Mouse (Mus musculus): ENCODE data around the gene Ndufv1. TPM values are rescaled to one million over a fixed set of nuclear protein-coding genes. Genes with fewer than 3 reads are reported as not detected.

Gene Ndufv1
- total and polyA plus RNA-seq, 2 experiments from 2014 or later = 137 to 271 TPM

- peak overlapping the region; percentile 56 for H3K4me3 ChIP-seq (ENCODE audit: low read depth, low read length)
- 18% methylated on average over 17 of the region's 17 CpGs for WGBS
- H3K9ac ChIP-seq (replicated peaks; ENCODE audit: low read length, poor library complexity, severe bottlenecking) = peak overlapping the region; percentile 90
- no peak for TF ChIP-seq CTCF (IDR thresholded peaks at IDR 0.05)
- H3K9me3 ChIP-seq (ENCODE audit: low read length) = no peaks in the 10 kb centered on the region
- H3K27ac ChIP-seq (ENCODE audit: low read depth, low read length) = peak overlapping the region; percentile 93
- no peak for ATAC-seq (ENCODE audit: low FRiP score)
- peak overlapping the region; percentile 64 for H3K4me2 ChIP-seq (ENCODE audit: low read depth, low read length, poor library complexity, severe bottlenecking)
- peaks cover 7% of the 10 kb centered on the region; the same call in 1 of the 2 replicates for H3K4me1 ChIP-seq (ENCODE audit: insufficient read depth, low read length)
- DNase-seq (ENCODE audit: low spot score) = no peak
- H3K27me3 ChIP-seq (ENCODE audit: insufficient read depth, low read length) = no peaks in the 10 kb centered on the region
- peaks cover 4% of the 10 kb centered on the region for H3K36me3 ChIP-seq (ENCODE audit: insufficient read depth, low read length)
These were observed 11.6 kb downstream of the Ndufv1 start for GRCm38 (mm10) chr19:4000949-4001525.

GRCm38 (mm10) chr19:4000119-4000900 is 12.3 kb downstream of the Ndufv1 start, which contains the start of the genes Nudt8 and Gm49405:
Gene Nudt8, plus strand, starts transcription at chr19:4000580.
Gene Gm49405, plus strand, starts transcription at chr19:4000626.
- H3K27me3 ChIP-seq (ENCODE audit: insufficient read depth, low read length) = no peaks in the 10 kb centered on the region
- under 1% methylated on average over 64 of the region's 64 CpGs for WGBS
- no peaks in the 10 kb centered on the region for H3K36me3 ChIP-seq (ENCODE audit: insufficient read depth, low read length)
- peaks cover 7% of the 10 kb centered on the region; the same call in 1 of the 2 replicates for H3K4me1 ChIP-seq (ENCODE audit: insufficient read depth, low read length)
- H3K4me3 ChIP-seq (ENCODE audit: low read depth, low read length) = peak within 1 kb of the TSS; percentile 56
- no peaks in the 10 kb centered on the region for H3K9me3 ChIP-seq (ENCODE audit: low read length)
- peak within 1 kb of the TSS; percentile 93 for H3K27ac ChIP-seq (ENCODE audit: low read depth, low read length)
- TF ChIP-seq CTCF (IDR thresholded peaks at IDR 0.05) = peak; percentile 88
- peak; percentile 88 for ATAC-seq (ENCODE audit: low FRiP score)
- H3K9ac ChIP-seq (replicated peaks; ENCODE audit: low read length, poor library complexity, severe bottlenecking) = peak within 1 kb of the TSS; percentile 90
- peak within 1 kb of the TSS; percentile 64 for H3K4me2 ChIP-seq (ENCODE audit: low read depth, low read length, poor library complexity, severe bottlenecking)
- peak; percentile 98 for DNase-seq (ENCODE audit: low spot score)

GRCm38 (mm10) chr19:3999121-3999730 is 13.4 kb downstream of the Ndufv1 start:
- H3K36me3 ChIP-seq (ENCODE audit: insufficient read depth, low read length) = no peaks in the 10 kb centered on the region
- no peak overlapping the region for H3K27ac ChIP-seq (ENCODE audit: low read depth, low read length)
- WGBS = 82% methylated on average over 9 of the region's 9 CpGs
- H3K4me1 ChIP-seq (ENCODE audit: insufficient read depth, low read length) = peaks cover 7% of the 10 kb centered on the region; the same call in 1 of the 2 replicates
- no peaks in the 10 kb centered on the region for H3K9me3 ChIP-seq (ENCODE audit: low read length)
- peak overlapping the region; percentile 56; the same call in 1 of the 2 replicates for H3K4me3 ChIP-seq (ENCODE audit: low read depth, low read length)
- DNase-seq (ENCODE audit: low spot score) = no peak
- no peak for ATAC-seq (ENCODE audit: low FRiP score)
- TF ChIP-seq CTCF (IDR thresholded peaks at IDR 0.05) = no peak
- peak overlapping the region; percentile 64 for H3K4me2 ChIP-seq (ENCODE audit: low read depth, low read length, poor library complexity, severe bottlenecking)
- H3K27me3 ChIP-seq (ENCODE audit: insufficient read depth, low read length) = no peaks in the 10 kb centered on the region
- no peak overlapping the region for H3K9ac ChIP-seq (replicated peaks; ENCODE audit: low read length, poor library complexity, severe bottlenecking)

GRCm38 (mm10) chr19:3998335-3998734 is 14.3 kb downstream of the Ndufv1 start:
- H3K4me1 ChIP-seq (ENCODE audit: insufficient read depth, low read length) = peaks cover 7% of the 10 kb centered on the region; the same call in 1 of the 2 replicates
- no peak overlapping the region for H3K9ac ChIP-seq (replicated peaks; ENCODE audit: low read length, poor library complexity, severe bottlenecking)
- no peak overlapping the region for H3K4me2 ChIP-seq (ENCODE audit: low read depth, low read length, poor library complexity, severe bottlenecking)
- WGBS = 74% methylated on average over 8 of the region's 8 CpGs
- no peak for DNase-seq (ENCODE audit: low spot score)
- no peak for TF ChIP-seq CTCF (IDR thresholded peaks at IDR 0.05)
- no peaks in the 10 kb centered on the region for H3K27me3 ChIP-seq (ENCODE audit: insufficient read depth, low read length)
- H3K9me3 ChIP-seq (ENCODE audit: low read length) = no peaks in the 10 kb centered on the region
- H3K27ac ChIP-seq (ENCODE audit: low read depth, low read length) = no peak overlapping the region
- ATAC-seq (ENCODE audit: low FRiP score) = no peak
- H3K36me3 ChIP-seq (ENCODE audit: insufficient read depth, low read length) = no peaks in the 10 kb centered on the region
- H3K4me3 ChIP-seq (ENCODE audit: low read depth, low read length) = no peak overlapping the region

GRCm38 (mm10) chr19:3997231-3997630 is 15.4 kb downstream of the Ndufv1 start:
- H3K4me3 ChIP-seq (ENCODE audit: low read depth, low read length) = no peak overlapping the region
- no peak overlapping the region for H3K27ac ChIP-seq (ENCODE audit: low read depth, low read length)
- no peak overlapping the region for H3K9ac ChIP-seq (replicated peaks; ENCODE audit: low read length, poor library complexity, severe bottlenecking)
- DNase-seq (ENCODE audit: low spot score) = no peak
- no peaks in the 10 kb centered on the region for H3K9me3 ChIP-seq (ENCODE audit: low read length)
- ATAC-seq (ENCODE audit: low FRiP score) = no peak
- H3K36me3 ChIP-seq (ENCODE audit: insufficient read depth, low read length) = no peaks in the 10 kb centered on the region
- 59% methylated on average over 8 of the region's 8 CpGs for WGBS
- no peak overlapping the region for H3K4me2 ChIP-seq (ENCODE audit: low read depth, low read length, poor library complexity, severe bottlenecking)
- TF ChIP-seq CTCF (IDR thresholded peaks at IDR 0.05) = no peak
- peaks cover 7% of the 10 kb centered on the region; the same call in 1 of the 2 replicates for H3K4me1 ChIP-seq (ENCODE audit: insufficient read depth, low read length)
- no peaks in the 10 kb centered on the region for H3K27me3 ChIP-seq (ENCODE audit: insufficient read depth, low read length)
